Mouse (Mus musculus) kidney, adult 2 months (tissue): ENCODE measurements at regions not wholly inside any gene's neighbourhood (a gene's known extent, or its start where the extent isn't known, plus 50 kb on each side); places are given as distances from the start of the nearest gene placed in this dataset.

Experiments
- CTCF ChIP-seq: fragments of 200-500 bp; conservative IDR thresholded peaks from 2 replicates; pipeline ENCODE4 v1.5.1; 2011; ENCODE audit warnings: low read depth, mild to moderate bottlenecking, control low read depth, low read length, moderate library complexity, mixed read lengths; ENCODE audit not compliant: insufficient read depth, insufficient read length
- POLR2A ChIP-seq: fragments of 200-500 bp; IDR thresholded peaks from one replicate; pipeline ENCODE4 v1.6.1; 2011; ENCODE audit warnings: low read depth, low read length, control low read depth

DNA sequence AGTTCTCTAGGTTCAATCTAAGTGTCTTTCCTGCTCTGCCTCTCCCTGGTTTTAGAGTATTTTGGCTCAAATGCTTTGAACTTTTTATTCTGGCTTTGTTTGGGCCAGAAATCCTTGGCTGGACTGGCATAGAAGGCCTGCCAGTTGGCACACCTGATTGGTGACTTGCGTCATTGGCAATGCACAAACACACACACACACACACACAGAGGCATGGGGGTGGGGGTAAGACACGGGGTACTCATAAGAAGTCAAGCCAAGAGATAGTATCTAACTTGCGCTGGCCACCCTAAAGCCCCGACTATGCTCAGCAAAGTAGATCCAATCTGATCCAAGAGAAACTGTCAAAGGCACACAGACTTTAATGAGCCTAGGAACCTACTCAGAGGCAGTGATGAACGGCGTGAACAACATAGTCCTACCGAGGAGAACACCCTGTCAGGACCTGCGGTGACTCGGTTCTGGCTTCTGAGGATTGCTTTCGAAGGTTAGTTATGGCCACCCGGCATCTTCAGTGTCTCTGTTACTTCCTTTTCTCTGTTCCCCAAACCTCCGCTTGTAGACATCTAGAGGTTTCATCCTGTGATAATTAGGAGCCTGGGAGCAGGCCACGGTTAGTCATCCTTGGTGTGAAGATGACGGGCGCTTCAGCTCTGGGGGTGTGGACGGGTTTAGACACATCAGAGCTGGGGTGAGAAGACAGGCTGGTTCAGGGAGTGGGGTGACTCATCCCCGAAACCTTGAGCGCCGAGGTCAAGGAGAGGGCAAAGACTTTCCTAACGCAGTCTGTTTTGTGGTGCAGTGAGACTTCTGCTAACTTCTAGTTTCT is 92.7 kb upstream of the Dlg1 start:
- TF ChIP-seq CTCF (no peak), POLR2A (no peak)
